Mouse (Mus musculus): ENCODE measurements around the gene Cox5a. TPM values are rescaled to one million over a fixed set of nuclear protein-coding genes. Genes with fewer than 3 reads are reported as not detected.

Gene Cox5a
- polyA plus RNA-seq, 1 experiment = 397 TPM

GRCm38 (mm10) chr9:57562896-57563372 is 41.9 kb downstream of the Cox5a start:
- Histone ChIP-seq H3K36me3 (ENCODE audit: control insufficient read depth, insufficient read depth, low read length) (peaks cover 2% of the 10 kb centered on the region), H3K4me1 (replicated peaks; ENCODE audit: control insufficient read depth, insufficient read depth, low read length) (peaks cover 29% of the 10 kb centered on the region), H3K4me3 (ENCODE audit: control insufficient read depth, insufficient read depth, low read length) (no peak overlapping the region), H3K27ac (ENCODE audit: control insufficient read depth, insufficient read depth, low read length) (no peak overlapping the region), H3K27me3 (ENCODE audit: control insufficient read depth, insufficient read depth, low read length) (no peaks in the 10 kb centered on the region)
- WGBS = 86% methylated on average over 4 of the region's 4 CpGs
- DNase-seq = no peak
- TF ChIP-seq CTCF (IDR thresholded peaks at IDR 0.05; ENCODE audit: borderline replicate concordance, control insufficient read depth, extremely low read depth, insufficient read depth, low read length, poor library complexity) (no peak), POLR2A (IDR thresholded peaks at IDR 0.05; ENCODE audit: control insufficient read depth, extremely low read depth, insufficient read depth, low read length, poor library complexity) (no peak)

GRCm38 (mm10) chr9:57564609-57565008 is 43.5 kb downstream of the Cox5a start:
- DNase-seq = no peak
- no peak for TF ChIP-seq CTCF (IDR thresholded peaks at IDR 0.05; ENCODE audit: borderline replicate concordance, control insufficient read depth, extremely low read depth, insufficient read depth, low read length, poor library complexity)
- TF ChIP-seq POLR2A (IDR thresholded peaks at IDR 0.05; ENCODE audit: control insufficient read depth, extremely low read depth, insufficient read depth, low read length, poor library complexity) = no peak
- H3K4me1 ChIP-seq (replicated peaks; ENCODE audit: control insufficient read depth, insufficient read depth, low read length) = peaks cover 29% of the 10 kb centered on the region
- H3K27me3 ChIP-seq (ENCODE audit: control insufficient read depth, insufficient read depth, low read length) = no peaks in the 10 kb centered on the region
- H3K27ac ChIP-seq (ENCODE audit: control insufficient read depth, insufficient read depth, low read length) = no peak overlapping the region
- 66% methylated on average over 6 of the region's 6 CpGs for WGBS
- H3K36me3 ChIP-seq (ENCODE audit: control insufficient read depth, insufficient read depth, low read length) = peaks cover 13% of the 10 kb centered on the region
- H3K4me3 ChIP-seq (ENCODE audit: control insufficient read depth, insufficient read depth, low read length) = no peak overlapping the region

- Histone ChIP-seq H3K4me1 (replicated peaks; ENCODE audit: control insufficient read depth, insufficient read depth, low read length) (peaks cover 27% of the 10 kb centered on the region), H3K27ac (ENCODE audit: control insufficient read depth, insufficient read depth, low read length) (no peak overlapping the region), H3K27me3 (ENCODE audit: control insufficient read depth, insufficient read depth, low read length) (no peaks in the 10 kb centered on the region), H3K4me3 (ENCODE audit: control insufficient read depth, insufficient read depth, low read length) (no peak overlapping the region), H3K36me3 (ENCODE audit: control insufficient read depth, insufficient read depth, low read length) (peaks cover 13% of the 10 kb centered on the region)
- 53% methylated on average over 10 of the region's 10 CpGs for WGBS
- DNase-seq = no peak
- TF ChIP-seq CTCF (IDR thresholded peaks at IDR 0.05; ENCODE audit: borderline replicate concordance, control insufficient read depth, extremely low read depth, insufficient read depth, low read length, poor library complexity) (no peak), POLR2A (IDR thresholded peaks at IDR 0.05; ENCODE audit: control insufficient read depth, extremely low read depth, insufficient read depth, low read length, poor library complexity) (no peak)
These were observed 44.7 kb downstream of the Cox5a start for GRCm38 (mm10) chr9:57565741-57566221.

GRCm38 (mm10) chr9:57566846-57567245 is 45.8 kb downstream of the Cox5a start:
- H3K27ac ChIP-seq (ENCODE audit: control insufficient read depth, insufficient read depth, low read length) = no peak overlapping the region
- H3K27me3 ChIP-seq (ENCODE audit: control insufficient read depth, insufficient read depth, low read length) = no peaks in the 10 kb centered on the region
- no peak for DNase-seq
- TF ChIP-seq POLR2A (IDR thresholded peaks at IDR 0.05; ENCODE audit: control insufficient read depth, extremely low read depth, insufficient read depth, low read length, poor library complexity) (no peak), CTCF (IDR thresholded peaks at IDR 0.05; ENCODE audit: borderline replicate concordance, control insufficient read depth, extremely low read depth, insufficient read depth, low read length, poor library complexity) (no peak)
- H3K4me3 ChIP-seq (ENCODE audit: control insufficient read depth, insufficient read depth, low read length) = no peak overlapping the region
- WGBS = 89% methylated on average over 8 of the region's 8 CpGs
- H3K4me1 ChIP-seq (replicated peaks; ENCODE audit: control insufficient read depth, insufficient read depth, low read length) = peaks cover 23% of the 10 kb centered on the region
- peaks cover 13% of the 10 kb centered on the region for H3K36me3 ChIP-seq (ENCODE audit: control insufficient read depth, insufficient read depth, low read length)

- DNase-seq = no peak
- Histone ChIP-seq H3K36me3 (ENCODE audit: control insufficient read depth, insufficient read depth, low read length) (peaks cover 17% of the 10 kb centered on the region), H3K4me1 (replicated peaks; ENCODE audit: control insufficient read depth, insufficient read depth, low read length) (peaks cover 12% of the 10 kb centered on the region), H3K27ac (ENCODE audit: control insufficient read depth, insufficient read depth, low read length) (no peak overlapping the region), H3K4me3 (ENCODE audit: control insufficient read depth, insufficient read depth, low read length) (no peak overlapping the region), H3K27me3 (ENCODE audit: control insufficient read depth, insufficient read depth, low read length) (no peaks in the 10 kb centered on the region)
- WGBS = 96% methylated on average over 6 of the region's 6 CpGs
- TF ChIP-seq POLR2A (IDR thresholded peaks at IDR 0.05; ENCODE audit: control insufficient read depth, extremely low read depth, insufficient read depth, low read length, poor library complexity) = no peak
- no peak for TF ChIP-seq CTCF (IDR thresholded peaks at IDR 0.05; ENCODE audit: borderline replicate concordance, control insufficient read depth, extremely low read depth, insufficient read depth, low read length, poor library complexity)
These were observed 47.4 kb downstream of the Cox5a start for GRCm38 (mm10) chr9:57568500-57568899.

- peaks cover 18% of the 10 kb centered on the region for H3K36me3 ChIP-seq (ENCODE audit: control insufficient read depth, insufficient read depth, low read length)
- DNase-seq = no peak
These were observed 53.3 kb downstream of the Cox5a start for GRCm38 (mm10) chr9:57574397-57574796.

GRCm38 (mm10) chr9:57575577-57575976 is 54.5 kb downstream of the Cox5a start:
- H3K27me3 ChIP-seq (ENCODE audit: control insufficient read depth, insufficient read depth, low read length) = no peaks in the 10 kb centered on the region
- H3K4me1 ChIP-seq (replicated peaks; ENCODE audit: control insufficient read depth, insufficient read depth, low read length) = peaks cover 9% of the 10 kb centered on the region
- H3K4me3 ChIP-seq (ENCODE audit: control insufficient read depth, insufficient read depth, low read length) = no peak overlapping the region
- no peak for DNase-seq
- 95% methylated on average over 3 of the region's 3 CpGs for WGBS
- H3K27ac ChIP-seq (ENCODE audit: control insufficient read depth, insufficient read depth, low read length) = no peak overlapping the region
- H3K36me3 ChIP-seq (ENCODE audit: control insufficient read depth, insufficient read depth, low read length) = peaks cover 22% of the 10 kb centered on the region
- no peak for TF ChIP-seq POLR2A (IDR thresholded peaks at IDR 0.05; ENCODE audit: control insufficient read depth, extremely low read depth, insufficient read depth, low read length, poor library complexity)
- TF ChIP-seq CTCF (IDR thresholded peaks at IDR 0.05; ENCODE audit: borderline replicate concordance, control insufficient read depth, extremely low read depth, insufficient read depth, low read length, poor library complexity) = no peak

More at GRCm38 (mm10) chr9:57574397-57574796, 53.3 kb downstream of the Cox5a start:
- no peak overlapping the region for H3K27ac ChIP-seq (ENCODE audit: control insufficient read depth, insufficient read depth, low read length)
- no peak overlapping the region for H3K4me3 ChIP-seq (ENCODE audit: control insufficient read depth, insufficient read depth, low read length)
- H3K4me1 ChIP-seq (replicated peaks; ENCODE audit: control insufficient read depth, insufficient read depth, low read length) = peaks cover 9% of the 10 kb centered on the region
- TF ChIP-seq CTCF (IDR thresholded peaks at IDR 0.05; ENCODE audit: borderline replicate concordance, control insufficient read depth, extremely low read depth, insufficient read depth, low read length, poor library complexity) (no peak), POLR2A (IDR thresholded peaks at IDR 0.05; ENCODE audit: control insufficient read depth, extremely low read depth, insufficient read depth, low read length, poor library complexity) (no peak)
- no peaks in the 10 kb centered on the region for H3K27me3 ChIP-seq (ENCODE audit: control insufficient read depth, insufficient read depth, low read length)
